Mouse (Mus musculus) kidney, adult 2 months (tissue): ENCODE data around the gene Sstr2.
"Not testable (repeated sequence)": the region's sequence is repeated elsewhere in the genome, so short reads cannot be mapped to it uniquely, and the experiment has no call there.

ENCODE experiments used
- CTCF ChIP-seq: fragments of 200-500 bp; conservative IDR thresholded peaks from 2 replicates; pipeline ENCODE4 v1.5.1; 2011; ENCODE audit warnings: low read depth, mild to moderate bottlenecking, control low read depth, low read length, moderate library complexity, mixed read lengths; ENCODE audit not compliant: insufficient read depth, insufficient read length
- POLR2A ChIP-seq: fragments of 200-500 bp; IDR thresholded peaks from one replicate; pipeline ENCODE4 v1.6.1; 2011; ENCODE audit warnings: low read depth, low read length, control low read depth

DNA sequence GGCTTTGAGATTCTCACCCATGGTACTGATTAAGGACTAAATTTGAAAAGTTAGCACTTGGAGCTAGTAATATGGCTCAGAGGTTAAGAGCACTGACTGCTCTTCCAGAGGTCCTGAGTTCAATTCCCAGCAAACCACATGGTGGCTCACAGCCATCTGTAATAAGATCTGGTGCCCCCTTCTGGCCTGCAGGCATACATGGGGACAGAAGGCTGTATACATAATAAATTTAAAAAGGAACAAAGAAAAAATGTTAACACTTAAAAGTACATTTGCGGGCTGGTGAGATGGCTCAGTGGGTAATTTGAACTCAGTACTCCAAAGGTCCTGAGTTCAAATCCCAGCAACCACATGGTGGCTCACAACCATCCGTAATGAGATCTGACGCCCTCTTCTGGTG is 41.1 kb downstream of the Sstr2 start:
- TF ChIP-seq CTCF, POLR2A: not testable (repeated sequence)
